Mouse (Mus musculus) liver, adult 2 months (tissue): ENCODE data around the gene Dyrk1a.

Source experiments
- CTCF ChIP-seq: fragments of 200-500 bp; IDR thresholded peaks from 2 replicates; pipeline ENCODE4 v1.5.1; 2011; ENCODE audit warnings: low read depth, low read length, control low read depth
- POLR2A ChIP-seq: fragments of 200-500 bp; IDR thresholded peaks from 2 replicates; pipeline ENCODE4 v1.6.1; 2011; ENCODE audit warnings: low read length, control low read depth; ENCODE audit not compliant: insufficient read depth; ENCODE audit errors: extremely low read depth

DNA sequence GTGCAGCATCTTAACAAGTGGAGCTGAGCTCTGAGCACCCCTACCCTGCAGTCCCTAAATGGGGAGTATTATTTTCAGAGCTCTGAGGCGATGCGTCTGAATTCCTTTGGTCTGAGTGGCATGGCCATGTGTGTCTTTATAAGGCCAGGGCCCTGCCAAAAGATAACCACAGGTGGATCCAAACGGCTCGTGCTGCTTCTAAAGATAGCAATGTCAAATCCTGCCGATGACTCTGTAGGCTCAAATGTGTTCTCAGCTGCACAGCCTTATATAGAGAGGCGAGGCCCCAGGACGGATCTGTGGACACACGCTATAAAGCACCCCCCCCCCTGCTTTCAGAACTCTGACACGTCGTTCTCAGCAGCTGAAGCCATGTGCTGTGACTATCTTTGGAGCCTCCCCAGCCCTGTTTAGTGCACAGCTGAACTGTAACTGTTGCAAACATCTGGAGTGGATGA, 151.8 kb downstream of the Dyrk1a start:
- no peak for TF ChIP-seq CTCF
- TF ChIP-seq POLR2A = no peak
